Mouse (Mus musculus) E14TG2a.4 (cell line): ENCODE data around the gene Ranbp10.

Experiments
- CTCF ChIP-seq: conservative IDR thresholded peaks from 2 replicates; pipeline ENCODE4 v1.5.1; 2014; ENCODE audit warnings: low read length
- POU5F1 ChIP-seq: IDR thresholded peaks from 2 replicates; pipeline ENCODE4 v1.6.1; 2014; ENCODE audit warnings: low read length, borderline replicate concordance

DNA sequence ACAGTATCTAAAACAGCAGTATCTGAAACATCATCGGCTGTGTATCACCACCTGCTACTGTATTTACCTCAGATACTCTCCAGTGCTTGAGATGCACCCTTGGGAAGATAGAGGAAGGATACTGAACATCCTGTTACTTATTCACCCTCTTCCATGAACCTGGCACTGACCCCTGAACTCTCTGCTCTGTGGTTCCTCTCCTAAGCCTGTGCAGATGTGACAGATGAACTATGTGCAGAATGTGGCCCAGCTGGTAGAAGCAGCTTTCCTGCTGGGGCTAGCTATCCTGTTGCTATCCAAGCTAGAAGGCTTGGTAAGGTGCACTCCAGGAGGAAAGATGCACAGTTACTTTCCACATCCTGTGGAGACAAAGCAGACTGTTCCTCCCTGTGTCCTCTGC, 33.8 kb downstream of the Ranbp10 start:
- no peak for TF ChIP-seq CTCF
- TF ChIP-seq POU5F1, result no peak
